Mouse (Mus musculus) midbrain, embryonic 11.5 days (tissue): ENCODE data around the gene Mta3. TPM values are rescaled to one million over a fixed set of nuclear protein-coding genes. Genes with fewer than 3 reads are reported as not detected.

Source experiments
- ATAC-seq: fragments of 200-750 bp; cut with Nextera tagmentation; 2 replicates; pipeline ENCODE4 v1.8.0; 2017; ENCODE audit warnings: moderate TSS enrichment, moderate library complexity; ENCODE audit not compliant: low FRiP score
- DNase-seq: peaks from one replicate; pipeline ENCODE4 v3.0.0; 2015; ENCODE audit warnings: low spot score; ENCODE audit errors: missing footprints
- H3K27ac ChIP-seq: fragments of 300-500 bp; sonication (generic); 2 replicates; pipeline ENCODE4 v1.5.1; 2014; ENCODE audit warnings: low read depth, low read length
- H3K27me3 ChIP-seq: fragments of 300-500 bp; sonication (generic); 2 replicates; pipeline ENCODE4 v1.6.1; 2014; ENCODE audit warnings: mild to moderate bottlenecking, low read length, moderate library complexity, mixed read lengths; ENCODE audit not compliant: control insufficient read depth, insufficient read depth
- H3K36me3 ChIP-seq: fragments of 300-500 bp; sonication (generic); 2 replicates; pipeline ENCODE4 v1.6.1; 2014; ENCODE audit warnings: mild to moderate bottlenecking, low read length, moderate library complexity, mixed read lengths; ENCODE audit not compliant: control insufficient read depth, insufficient read depth
- H3K4me1 ChIP-seq: fragments of 300-500 bp; sonication (generic); 2 replicates; pipeline ENCODE4 v1.6.1; 2014; ENCODE audit warnings: low read length; ENCODE audit not compliant: control insufficient read depth, insufficient read depth
- H3K4me2 ChIP-seq: fragments of 300-500 bp; sonication (generic); 2 replicates; pipeline ENCODE4 v1.6.1; 2014; ENCODE audit warnings: mild to moderate bottlenecking, moderate library complexity
- H3K4me3 ChIP-seq: fragments of 300-500 bp; sonication (generic); 2 replicates; pipeline ENCODE4 v1.5.1; 2014; ENCODE audit warnings: low read depth, low read length
- H3K9ac ChIP-seq: fragments of 300-500 bp; sonication (generic); 2 replicates; pipeline ENCODE4 v1.6.1; 2014; ENCODE audit warnings: low read length
- H3K9me3 ChIP-seq: fragments of 300-500 bp; sonication (generic); 2 replicates; pipeline ENCODE4 v1.6.1; 2016; ENCODE audit warnings: low read length; ENCODE audit not compliant: control insufficient read depth
- WGBS: fragments of 180-500 bp; shearing (Covaris S2); extraction: QIAGEN DNeasy Blood & Tissue Kit; methylation state at CpG from one replicate; pipeline ENCODE4 v1.1.7; 2014; 5-methylcytosine and 5-hydroxymethylcytosine counted together
- polyA plus RNA-seq: library from polyadenylated mRNA; unstranded; fragments of >200 nt; fragmentation: Nextera tagmentation; extraction: Ambion mirVana; gene quantifications from 2 replicates; pipeline ENCODE4 v1.2.1, GENCODE M21; 2014

Gene Mta3
- polyA plus RNA-seq, 1 experiment from 2014 or later = 28.8 TPM

GRCm38 (mm10) chr17:83777462-83778051 is 71.6 kb downstream of the Mta3 start:
- WGBS = 92% methylated on average over 9 of the region's 9 CpGs
- Histone ChIP-seq H3K9ac (no peak overlapping the region), H3K4me2 (no peak overlapping the region), H3K27me3 (no peaks in the 10 kb centered on the region), H3K36me3 (no peaks in the 10 kb centered on the region), H3K27ac (no peak overlapping the region), H3K4me3 (no peak overlapping the region), H3K9me3 (no peaks in the 10 kb centered on the region), H3K4me1 (0 out of 2 replicates have a peak, but pooled peaks cover 2% of the 10 kb centered on the region)
- ATAC-seq (no peak), DNase-seq (no peak)

GRCm38 (mm10) chr17:83780228-83780627 is 74.3 kb downstream of the Mta3 start:
- H3K27me3 ChIP-seq = no peaks in the 10 kb centered on the region
- H3K27ac ChIP-seq = no peak overlapping the region
- 92% methylated on average over 5 of the region's 5 CpGs for WGBS
- H3K9ac ChIP-seq = no peak overlapping the region
- H3K4me3 ChIP-seq = no peak overlapping the region
- no peaks in the 10 kb centered on the region for H3K9me3 ChIP-seq
- DNase-seq (no peak), ATAC-seq (no peak)
- H3K36me3 ChIP-seq = no peaks in the 10 kb centered on the region
- H3K4me2 ChIP-seq = no peak overlapping the region
- H3K4me1 ChIP-seq = no peaks in the 10 kb centered on the region

GRCm38 (mm10) chr17:83782740-83783139 is 76.8 kb downstream of the Mta3 start:
- H3K27ac ChIP-seq = no peak overlapping the region
- DNase-seq (no peak), ATAC-seq (no peak)
- no peaks in the 10 kb centered on the region for H3K36me3 ChIP-seq
- 82% methylated on average over 5 of the region's 5 CpGs for WGBS
- H3K27me3 ChIP-seq = no peaks in the 10 kb centered on the region
- H3K4me3 ChIP-seq = no peak overlapping the region
- H3K4me2 ChIP-seq = no peak overlapping the region
- no peaks in the 10 kb centered on the region for H3K9me3 ChIP-seq
- H3K4me1 ChIP-seq = no peaks in the 10 kb centered on the region
- no peak overlapping the region for H3K9ac ChIP-seq

- DNase-seq (no peak), ATAC-seq (no peak)
- H3K4me3 ChIP-seq = no peak overlapping the region
- WGBS = 95% methylated on average over 6 of the region's 6 CpGs
- no peak overlapping the region for H3K4me2 ChIP-seq
- no peak overlapping the region for H3K9ac ChIP-seq
- H3K4me1 ChIP-seq = no peaks in the 10 kb centered on the region
- no peaks in the 10 kb centered on the region for H3K27me3 ChIP-seq
- H3K27ac ChIP-seq = no peak overlapping the region
- no peaks in the 10 kb centered on the region for H3K36me3 ChIP-seq
- H3K9me3 ChIP-seq = no peaks in the 10 kb centered on the region
Measured at GRCm38 (mm10) chr17:83786418-83786817, 80.5 kb downstream of the Mta3 start.

- WGBS = 87% methylated on average over 5 of the region's 5 CpGs
Measured at GRCm38 (mm10) chr17:83790158-83790557, 84.2 kb downstream of the Mta3 start.

GRCm38 (mm10) chr17:83792388-83792787 is 86.4 kb downstream of the Mta3 start:
- Histone ChIP-seq H3K4me3 (no peak overlapping the region), H3K27me3 (no peaks in the 10 kb centered on the region), H3K36me3 (no peaks in the 10 kb centered on the region), H3K27ac (no peak overlapping the region), H3K9ac (no peak overlapping the region), H3K4me2 (no peak overlapping the region), H3K9me3 (no peaks in the 10 kb centered on the region), H3K4me1 (no peaks in the 10 kb centered on the region)
- DNase-seq (no peak), ATAC-seq (no peak)
- WGBS = 88% methylated on average over 23 of the region's 23 CpGs

More at GRCm38 (mm10) chr17:83790158-83790557, 84.2 kb downstream of the Mta3 start:
- H3K36me3 ChIP-seq = no peaks in the 10 kb centered on the region
- no peaks in the 10 kb centered on the region for H3K4me1 ChIP-seq
- H3K27me3 ChIP-seq = no peaks in the 10 kb centered on the region
- H3K9ac ChIP-seq = no peak overlapping the region
- H3K9me3 ChIP-seq = no peaks in the 10 kb centered on the region
- no peak overlapping the region for H3K27ac ChIP-seq
- no peak overlapping the region for H3K4me3 ChIP-seq
- ATAC-seq (no peak), DNase-seq (no peak)
- no peak overlapping the region for H3K4me2 ChIP-seq

GRCm38 (mm10) chr17:83795121-83795520 is 89.2 kb downstream of the Mta3 start:
- no peak for DNase-seq
- Histone ChIP-seq H3K27ac (no peak overlapping the region), H3K4me2 (no peak overlapping the region), H3K4me3 (no peak overlapping the region), H3K27me3 (no peaks in the 10 kb centered on the region), H3K9ac (no peak overlapping the region), H3K36me3 (no peaks in the 10 kb centered on the region), H3K9me3 (no peaks in the 10 kb centered on the region), H3K4me1 (no peaks in the 10 kb centered on the region)
- no peak for ATAC-seq
- WGBS = 97% methylated on average over 17 of the region's 17 CpGs

- H3K27me3 ChIP-seq = no peaks in the 10 kb centered on the region
- ATAC-seq = no peak
- DNase-seq = no peak
- no peaks in the 10 kb centered on the region for H3K9me3 ChIP-seq
- H3K4me3 ChIP-seq = no peak overlapping the region
- H3K27ac ChIP-seq = no peak overlapping the region
- no peaks in the 10 kb centered on the region for H3K4me1 ChIP-seq
- WGBS = 91% methylated on average over 11 of the region's 11 CpGs
- no peak overlapping the region for H3K9ac ChIP-seq
- H3K36me3 ChIP-seq = no peaks in the 10 kb centered on the region
- no peak overlapping the region for H3K4me2 ChIP-seq
Measured at GRCm38 (mm10) chr17:83799506-83800050, 93.6 kb downstream of the Mta3 start.

- DNase-seq = no peak
- no peaks in the 10 kb centered on the region for H3K27me3 ChIP-seq
- H3K4me1 ChIP-seq = no peaks in the 10 kb centered on the region
- H3K9ac ChIP-seq = no peak overlapping the region
- no peaks in the 10 kb centered on the region for H3K9me3 ChIP-seq
- H3K4me2 ChIP-seq = no peak overlapping the region
- peak; percentile 79; the same call in 1 of the 2 replicates for ATAC-seq
- H3K36me3 ChIP-seq = no peaks in the 10 kb centered on the region
- H3K4me3 ChIP-seq = no peak overlapping the region
- WGBS = 75% methylated on average over 9 of the region's 9 CpGs
- H3K27ac ChIP-seq = no peak overlapping the region
Measured at GRCm38 (mm10) chr17:83803987-83804386, 98.0 kb downstream of the Mta3 start.
